Mouse (Mus musculus): ENCODE measurements around the gene 3110001I22Rik. TPM values are rescaled to one million over a fixed set of nuclear protein-coding genes. Genes with fewer than 3 reads are reported as not detected.

3110001I22Rik gene
- total RNA-seq, 2 experiments from 2014 or later: 3.1 to 4.2 TPM

DNA sequence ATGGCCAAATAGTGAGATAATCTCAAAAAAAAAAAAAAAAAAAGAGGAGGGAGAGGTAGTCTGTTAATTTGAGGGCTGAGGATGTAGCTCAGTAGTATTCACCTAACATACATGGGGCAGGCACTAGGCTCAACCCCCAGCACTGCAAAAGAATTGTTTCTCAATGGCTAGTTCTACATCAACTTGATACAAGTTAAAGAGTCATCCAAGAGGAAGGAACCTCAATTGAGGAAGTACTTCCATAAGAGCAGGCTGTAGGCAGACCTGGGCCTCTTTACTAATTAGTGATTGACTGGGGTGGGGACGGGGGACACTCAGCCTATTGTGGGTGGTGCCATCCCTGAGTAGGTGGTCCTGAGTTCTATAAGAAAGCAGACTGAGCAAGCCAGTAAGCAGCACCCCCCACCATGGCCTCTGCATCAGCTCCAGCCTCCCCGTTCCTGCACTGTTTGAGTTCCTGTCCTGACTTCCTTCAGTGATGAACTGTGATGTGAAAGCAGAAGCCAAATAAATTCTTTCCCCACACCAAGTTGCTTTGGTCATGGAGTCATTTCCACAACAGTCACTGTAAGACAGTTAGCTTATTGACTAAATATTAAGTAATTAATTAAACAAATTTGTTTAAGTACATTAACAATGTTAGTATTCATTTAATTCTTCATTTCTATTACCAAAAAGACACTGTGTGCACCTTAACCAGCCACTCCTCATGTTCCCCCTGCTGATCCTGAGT, 45.3 kb downstream of the 3110001I22Rik start:
- no peak for DNase-seq (ENCODE audit: low spot score in 2 of 2)

DNA sequence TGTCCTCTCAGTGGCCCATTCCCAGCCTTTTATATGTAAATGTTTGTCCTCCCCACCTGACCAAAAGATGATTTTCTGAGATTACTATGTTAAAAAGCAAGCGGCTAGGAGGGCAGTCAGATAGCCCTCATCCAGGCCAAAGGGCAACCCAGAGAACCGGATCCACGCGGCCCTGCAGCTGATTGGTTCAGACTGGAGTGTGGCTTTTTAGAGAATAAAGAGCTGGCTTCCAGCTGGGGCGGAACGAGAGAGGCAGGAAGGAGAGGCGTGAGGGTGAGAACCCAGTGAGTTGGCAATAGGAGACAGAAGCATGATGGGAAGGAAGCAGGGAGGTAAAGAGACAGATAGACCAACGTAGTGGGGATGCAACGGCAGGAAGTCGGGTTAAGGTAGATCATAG, 51.2 kb downstream of the 3110001I22Rik start:
- no peak for DNase-seq (ENCODE audit: low spot score in 2 of 2)

GRCm38 (mm10) chr16:13727811-13728335, 56.1 kb downstream of the 3110001I22Rik start:
- DNase-seq (ENCODE audit: low spot score in 2 of 2): no peak

Other genes with a start within 250 kb of the 3110001I22Rik start
- gene Parn, start 3.8 kb upstream of the 3110001I22Rik start, total RNA-seq (2021): 10 to 100 TPM; 27.7 to 30.8 TPM
- 10 to 100 TPM; 44.9 to 46.0 TPM for gene Bfar, start 71 bp upstream of the 3110001I22Rik start, total RNA-seq (2021)
- gene Pla2g10, start 59.1 kb downstream of the 3110001I22Rik start, total RNA-seq (2021): not detected
- 10 to 100 TPM; 43.5 to 47.5 TPM for gene Rrn3, start 108.8 kb downstream of the 3110001I22Rik start, total RNA-seq (2021)
- gene Ntan1, start 146.9 kb downstream of the 3110001I22Rik start, total RNA-seq (2021): 10 to 100 TPM; 81.7 to 85.0 TPM
- 10 to 100 TPM; 70.4 to 78.1 TPM for gene Pdxdc1, start 231.2 kb downstream of the 3110001I22Rik start, total RNA-seq (2021)
- gene Mpv17l, start 231.2 kb downstream of the 3110001I22Rik start, total RNA-seq (2021): 10 to 100 TPM; 75.7 to 78.4 TPM

Data from layer of hippocampus, postnatal 14 days (tissue).